Comparison of ENCODE assay signal across 29 mouse cellular contexts in the genomic region with DNA sequence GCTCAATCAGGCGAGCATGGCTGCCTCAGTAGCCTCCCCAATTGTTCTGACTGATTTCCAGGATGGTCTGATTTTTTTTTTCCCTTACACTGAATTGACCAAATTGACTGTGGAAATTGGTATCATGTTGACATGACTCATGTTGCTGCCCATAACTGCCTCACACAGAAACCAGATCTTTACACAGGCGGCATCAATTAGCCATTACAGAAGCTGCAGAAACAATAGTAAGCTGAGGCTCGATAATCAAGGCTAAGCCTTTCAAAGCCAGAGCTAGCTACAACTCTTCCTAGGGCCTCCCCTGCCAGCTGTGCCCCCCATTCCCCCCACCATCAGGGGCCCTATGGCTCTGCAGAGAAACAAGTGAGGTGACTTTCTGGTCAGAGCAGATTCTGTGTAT.
DNase-seq lines count a peak whose midpoint lies in the region; ATAC-seq and TF ChIP-seq lines count a peak whose summit lies in the region.
"Had no signal": no experiment of that assay in that cellular context is flagged by ENCODE, and none has a peak within 500 bp of the region (broad histone marks: within the 10 kb centered on the region; RNA-seq: fewer than 3 reads in every experiment).

No protein-coding gene starts in this region.

- no peaks in the 10 kb centered on the region for H3K36me3 ChIP-seq in hindbrain, embryonic 12.5 days
- no peaks in the 10 kb centered on the region for H3K36me3 ChIP-seq in hindbrain, embryonic 11.5 days (ENCODE audit: control insufficient read depth, insufficient read depth, low read length)
- no peaks in the 10 kb centered on the region for H3K36me3 ChIP-seq in stomach, embryonic 14.5 days (ENCODE audit: control insufficient read depth, insufficient read depth, low read length)
- H3K36me3 ChIP-seq in stomach, postnatal 0 days (ENCODE audit: control insufficient read depth, insufficient read depth, low read length), result no peaks in the 10 kb centered on the region
- H3K36me3 ChIP-seq: heart, embryonic 15.5 days; stomach, embryonic 15.5 days had no signal

- no peak for TF ChIP-seq CTCF in stomach, postnatal 0 days (IDR thresholded peaks at IDR 0.05; ENCODE audit: low read depth)

- H3K4me3 ChIP-seq in hindbrain, embryonic 12.5 days, result no peak overlapping the region
- no peak overlapping the region for H3K4me3 ChIP-seq in hindbrain, embryonic 11.5 days (ENCODE audit: low read depth, low read length)
- H3K4me3 ChIP-seq in stomach, embryonic 14.5 days (ENCODE audit: low read depth, low read length), result no peak overlapping the region
- H3K4me3 ChIP-seq in stomach, postnatal 0 days (ENCODE audit: low read depth, low read length), result no peak overlapping the region
- H3K4me3 ChIP-seq: embryonic facial prominence, embryonic 13.5 days; gastrocnemius, adult 2 months; heart, embryonic 15.5 days; layer of hippocampus, adult 2 months; limb, embryonic 12.5 days; myocyte; stomach, embryonic 15.5 days had no signal

- peaks cover 13% of the 10 kb centered on the region for H3K4me1 ChIP-seq in hindbrain, embryonic 12.5 days
- H3K4me1 ChIP-seq in hindbrain, embryonic 11.5 days (replicated peaks; ENCODE audit: control insufficient read depth, insufficient read depth, low read length), result peaks cover 6% of the 10 kb centered on the region; the same call in 1 of the 2 replicates
- H3K4me1 ChIP-seq in stomach, embryonic 14.5 days (ENCODE audit: control insufficient read depth, insufficient read depth, low read length), result no peaks in the 10 kb centered on the region
- no peaks in the 10 kb centered on the region for H3K4me1 ChIP-seq in stomach, postnatal 0 days (replicated peaks; ENCODE audit: control insufficient read depth, insufficient read depth)
- H3K4me1 ChIP-seq: heart, embryonic 15.5 days; stomach, embryonic 15.5 days had no signal

- no peak overlapping the region for H3K9ac ChIP-seq in hindbrain, embryonic 12.5 days
- no peak overlapping the region for H3K9ac ChIP-seq in hindbrain, embryonic 11.5 days (ENCODE audit: low read depth, low read length)
- H3K9ac ChIP-seq in stomach, embryonic 14.5 days (replicated peaks; ENCODE audit: low read depth, low read length), result no peak overlapping the region
- no peak overlapping the region for H3K9ac ChIP-seq in stomach, postnatal 0 days (ENCODE audit: low read length)
- H3K9ac ChIP-seq: embryonic facial prominence, embryonic 13.5 days; heart, embryonic 15.5 days; limb, embryonic 12.5 days; liver, postnatal 0 days; stomach, embryonic 15.5 days had no signal

- H3K9me3 ChIP-seq in hindbrain, embryonic 12.5 days (replicated peaks), result no peaks in the 10 kb centered on the region
- H3K9me3 ChIP-seq in hindbrain, embryonic 11.5 days (ENCODE audit: control insufficient read depth, low read length), result no peaks in the 10 kb centered on the region
- no peaks in the 10 kb centered on the region for H3K9me3 ChIP-seq in stomach, embryonic 14.5 days (ENCODE audit: control insufficient read depth, low read depth, low read length)
- H3K9me3 ChIP-seq in stomach, postnatal 0 days (ENCODE audit: control insufficient read depth, low read length), result no peaks in the 10 kb centered on the region
- H3K9me3 ChIP-seq: embryonic facial prominence, embryonic 13.5 days; heart, embryonic 15.5 days; limb, embryonic 12.5 days; stomach, embryonic 15.5 days had no signal

- no peak overlapping the region for H3K4me2 ChIP-seq in hindbrain, embryonic 12.5 days (replicated peaks)
- H3K4me2 ChIP-seq in hindbrain, embryonic 11.5 days (replicated peaks; ENCODE audit: low read depth, low read length), result no peak overlapping the region
- H3K4me2 ChIP-seq in stomach, embryonic 14.5 days (replicated peaks; ENCODE audit: low read depth, low read length), result no peak overlapping the region; the same call in 1 of the 2 replicates
- no peak overlapping the region for H3K4me2 ChIP-seq in stomach, postnatal 0 days (replicated peaks; ENCODE audit: low read depth)
- H3K4me2 ChIP-seq: embryonic facial prominence, embryonic 13.5 days; heart, embryonic 15.5 days; limb, embryonic 12.5 days; liver, embryonic 11.5 days; stomach, embryonic 15.5 days had no signal

- DNase-seq in embryo, embryonic 10 days (ENCODE audit: low spot score), result peak; percentile 21
- no peak for DNase-seq in embryo, embryonic 11 days
- no peak for DNase-seq in hindbrain, embryonic 11.5 days (ENCODE audit: low spot score)
- DNase-seq in stomach, postnatal 0 days (ENCODE audit: low spot score), result no peak
- DNase-seq in thymus, postnatal 4 days, result no peak
- no peak for DNase-seq in right cerebral cortex, postnatal 4 days
- DNase-seq: adrenal gland, postnatal 14 days; cerebellum, adult 8-10 months; cerebellum, postnatal 36 days; gastrocnemius, adult 2 months; heart, postnatal 36 days; kidney, postnatal 25 days; layer of hippocampus, postnatal 36 days; liver, postnatal 0 days; midbrain, embryonic 14.5 days; thymus, adult 18-20 months had no signal

- WGBS in hindbrain, embryonic 12.5 days, result 31% methylated on average over 3 of the region's 3 CpGs
- WGBS in hindbrain, embryonic 11.5 days, result 41% methylated on average over 3 of the region's 3 CpGs
- WGBS in stomach, embryonic 14.5 days, result 59% methylated on average over 3 of the region's 3 CpGs
- 62% methylated on average over 3 of the region's 3 CpGs for WGBS in stomach, postnatal 0 days

- H3K27ac ChIP-seq in hindbrain, embryonic 12.5 days, result peak overlapping the region; percentile 67
- H3K27ac ChIP-seq in hindbrain, embryonic 11.5 days (ENCODE audit: low read depth, low read length), result no peak overlapping the region
- peak overlapping the region; percentile 21; the same call in 1 of the 2 replicates for H3K27ac ChIP-seq in stomach, embryonic 14.5 days (ENCODE audit: low read length)
- H3K27ac ChIP-seq in stomach, postnatal 0 days (replicated peaks), result no peak overlapping the region
- H3K27ac ChIP-seq: embryonic facial prominence, embryonic 13.5 days; gastrocnemius, adult 2 months; heart, embryonic 15.5 days; hindbrain, postnatal 0 days; layer of hippocampus, adult 2 months; limb, embryonic 12.5 days; macrophage; stomach, embryonic 15.5 days had no signal

- H3K27me3 ChIP-seq in hindbrain, embryonic 12.5 days, result no peaks in the 10 kb centered on the region
- no peaks in the 10 kb centered on the region for H3K27me3 ChIP-seq in hindbrain, embryonic 11.5 days (ENCODE audit: control insufficient read depth, insufficient read depth, low read length)
- no peaks in the 10 kb centered on the region for H3K27me3 ChIP-seq in stomach, embryonic 14.5 days (ENCODE audit: control insufficient read depth, insufficient read depth, low read length)
- no peaks in the 10 kb centered on the region for H3K27me3 ChIP-seq in stomach, postnatal 0 days (ENCODE audit: control insufficient read depth, insufficient read depth, low read length)
- H3K27me3 ChIP-seq: embryonic facial prominence, embryonic 13.5 days; heart, embryonic 15.5 days; limb, embryonic 12.5 days; stomach, embryonic 15.5 days had no signal

- no peak for ATAC-seq in hindbrain, embryonic 12.5 days (ENCODE audit: low FRiP score)
- no peak for ATAC-seq in hindbrain, embryonic 11.5 days (ENCODE audit: low FRiP score)
- ATAC-seq in stomach, embryonic 14.5 days (ENCODE audit: insufficient number of reproducible peaks, insufficient read depth, low FRiP score, low read depth), result no peak
- ATAC-seq in stomach, postnatal 0 days (ENCODE audit: low FRiP score, low TSS enrichment), result no peak
- ATAC-seq: hindbrain, postnatal 0 days; intestine, postnatal 0 days; liver, postnatal 0 days; lung, postnatal 0 days had no signal

- no peak for TF ChIP-seq EP300 in stomach, postnatal 0 days (optimal IDR thresholded peaks at IDR 0.05)

Comparison
In these comparisons a context has a peak if more than half of its experiments do, and no peak if none do; other contexts are left out.
1. H3K27ac ChIP-seq: peak in hindbrain, embryonic 12.5 days (single experiment) and stomach, embryonic 14.5 days (single experiment); none in hindbrain, embryonic 11.5 days (single experiment) and stomach, postnatal 0 days (single experiment).